Mouse (Mus musculus): ENCODE results near the gene Otud5.

GRCm38 (mm10) chrX:7869826-7870225 lies 28.7 kb downstream of the Otud5 start:
- TF ChIP-seq POLR2A (IDR thresholded peaks at IDR 0.05; ENCODE audit: insufficient read length, low read depth) (no peak), MYOG (IDR thresholded peaks at IDR 0.05; ENCODE audit: control insufficient read depth in 1 of 3, insufficient read depth in 1 of 3, insufficient read length in 2 of 3, low read depth in 2 of 3) (no peak), MAX (IDR thresholded peaks at IDR 0.05; ENCODE audit: low read depth) (no peak), POLR2AphosphoS2 (IDR thresholded peaks at IDR 0.05; ENCODE audit: insufficient read length, low read depth) (no peak), USF1 (IDR thresholded peaks at IDR 0.05; ENCODE audit: low read depth) (no peak), TCF12 (IDR thresholded peaks at IDR 0.05; ENCODE audit: insufficient read depth, poor library complexity, severe bottlenecking) (no peak), E2F4 (IDR thresholded peaks at IDR 0.05; ENCODE audit: insufficient read depth) (no peak)
